Mouse (Mus musculus) midbrain, postnatal 0 days (tissue): ENCODE results near the gene Pon2. TPM values are rescaled to one million over a fixed set of nuclear protein-coding genes. Genes with fewer than 3 reads are reported as not detected.
"Not testable (repeated sequence)": the region's sequence is repeated elsewhere in the genome, so short reads cannot be mapped to it uniquely, and the experiment has no call there.

Experiments
- ATAC-seq: fragments of 200-750 bp; cut with Nextera tagmentation; 2 replicates; pipeline ENCODE4 v1.8.0; 2017; ENCODE audit warnings: moderate number of reproducible peaks, mild to moderate bottlenecking, moderate TSS enrichment, moderate library complexity; ENCODE audit not compliant: low FRiP score
- DNase-seq: peaks from one replicate; pipeline ENCODE4 v3.0.0-alpha.2; 2015; ENCODE audit warnings: low spot score
- H3K27ac ChIP-seq: fragments of 300-500 bp; sonication (generic); 2 replicates; pipeline ENCODE4 v1.5.1; 2014; ENCODE audit warnings: low read depth, mild to moderate bottlenecking, low read length, mixed read lengths
- H3K27me3 ChIP-seq: fragments of 300-500 bp; sonication (generic); 2 replicates; pipeline ENCODE4 v1.6.1; 2014; ENCODE audit warnings: low read length, control low read depth, mixed read lengths; ENCODE audit not compliant: insufficient read depth
- H3K36me3 ChIP-seq: fragments of 300-500 bp; sonication (generic); 2 replicates; pipeline ENCODE4 v1.6.1; 2014; ENCODE audit warnings: low read length, control low read depth, mixed read lengths; ENCODE audit not compliant: insufficient read depth
- H3K4me1 ChIP-seq: fragments of 300-500 bp; sonication (generic); 2 replicates; pipeline ENCODE4 v1.6.1; 2014; ENCODE audit warnings: mild to moderate bottlenecking, control low read depth, antibody characterized with exemption, low read length, mixed read lengths; ENCODE audit not compliant: insufficient read depth
- H3K4me2 ChIP-seq: fragments of 300-500 bp; sonication (generic); 2 replicates; pipeline ENCODE4 v1.6.1; 2014; ENCODE audit warnings: low read depth, mild to moderate bottlenecking, low read length, mixed read lengths; ENCODE audit not compliant: poor library complexity, severe bottlenecking
- H3K4me3 ChIP-seq: fragments of 300-500 bp; sonication (generic); 2 replicates; pipeline ENCODE4 v1.5.1; 2014; ENCODE audit warnings: low read depth, mild to moderate bottlenecking, low read length, moderate library complexity
- H3K9ac ChIP-seq: fragments of 300-500 bp; sonication (generic); replicated peaks from 2 replicates; pipeline ENCODE4 v1.6.1; 2014; ENCODE audit warnings: mild to moderate bottlenecking, low read length, moderate library complexity, mixed read lengths; ENCODE audit not compliant: poor library complexity, severe bottlenecking
- H3K9me3 ChIP-seq: fragments of 300-500 bp; sonication (generic); 2 replicates; pipeline ENCODE4 v1.6.1; 2016; ENCODE audit warnings: low read length, control low read depth
- CTCF ChIP-seq: IDR thresholded peaks from 2 replicates; pipeline ENCODE4 v1.5.1; 2016; ENCODE audit warnings: antibody characterized with exemption, mild to moderate bottlenecking
- WGBS: fragments of 180-500 bp; shearing (Covaris S2); extraction: QIAGEN DNeasy Blood & Tissue Kit; methylation state at CpG from one replicate; pipeline ENCODE4 v1.1.7; 2014; 5-methylcytosine and 5-hydroxymethylcytosine counted together
- polyA plus RNA-seq: library from polyadenylated mRNA; unstranded; fragments of >200 nt; fragmentation: Nextera tagmentation; extraction: Ambion mirVana; gene quantifications from 2 replicates; pipeline ENCODE4 v1.2.1, GENCODE M21; 2015
- total RNA-seq: library from RNA; depleted of rRNA; stranded (reverse); fragments of >200 nt; gene quantifications from 2 replicates; pipeline ENCODE4 v1.2.3, GENCODE M21; 2014

The Pon2 gene
- total and polyA plus RNA-seq, 2 experiments from 2014 or later = 21.1 to 30.8 TPM

GRCm38 (mm10) chr6:5332560-5333150 lies 34.4 kb upstream of the Pon2 start:
- no peaks in the 10 kb centered on the region for H3K4me1 ChIP-seq
- no peaks in the 10 kb centered on the region for H3K27me3 ChIP-seq
- H3K4me3 ChIP-seq = no peak overlapping the region
- H3K9ac ChIP-seq = no peak overlapping the region
- ATAC-seq = no peak
- no peak overlapping the region for H3K27ac ChIP-seq
- no peaks in the 10 kb centered on the region for H3K9me3 ChIP-seq
- no peak for DNase-seq
- no peaks in the 10 kb centered on the region for H3K36me3 ChIP-seq
- H3K4me2 ChIP-seq = no peak overlapping the region
- no peak for TF ChIP-seq CTCF
- WGBS = 70% methylated on average over 3 of the region's 3 CpGs

DNA sequence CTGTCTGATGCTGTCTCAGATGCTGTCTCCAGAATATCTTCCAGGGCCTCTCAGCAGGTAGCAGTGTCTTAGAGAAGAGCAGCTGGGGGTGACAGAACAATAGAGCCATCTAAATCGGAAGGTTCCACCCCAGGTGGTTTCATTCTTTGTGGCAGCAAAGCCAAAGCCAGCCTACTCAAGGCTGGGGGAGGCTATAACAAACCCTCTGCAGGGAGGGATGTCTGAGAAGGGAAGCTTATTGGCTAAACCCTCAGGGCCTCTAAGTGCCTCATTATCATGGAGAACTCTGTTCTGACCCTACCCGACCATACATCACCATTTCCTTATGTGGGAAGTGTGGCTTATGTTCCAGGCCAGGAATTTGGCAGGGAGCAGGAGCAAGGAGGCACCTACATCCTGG lies 26.9 kb upstream of the Pon2 start:
- no peak for TF ChIP-seq CTCF
- ATAC-seq (no peak), DNase-seq (no peak)
- no peaks in the 10 kb centered on the region for H3K9me3 ChIP-seq
- H3K36me3 ChIP-seq = no peaks in the 10 kb centered on the region
- H3K4me2 ChIP-seq = no peak overlapping the region
- no peak overlapping the region for H3K4me3 ChIP-seq
- WGBS = 28% methylated on average over 2 of the region's 2 CpGs
- H3K4me1 ChIP-seq = no peaks in the 10 kb centered on the region
- H3K27me3 ChIP-seq = no peaks in the 10 kb centered on the region
- H3K27ac ChIP-seq = no peak overlapping the region
- no peak overlapping the region for H3K9ac ChIP-seq

GRCm38 (mm10) chr6:5324101-5324500 lies 25.8 kb upstream of the Pon2 start:
- H3K27ac ChIP-seq, H3K36me3 ChIP-seq, H3K27me3 ChIP-seq, H3K9me3 ChIP-seq, H3K4me2 ChIP-seq, ATAC-seq, H3K4me1 ChIP-seq, H3K4me3 ChIP-seq, DNase-seq, H3K9ac ChIP-seq: not testable (repeated sequence)
- 96% methylated on average over 6 of the region's 6 CpGs for WGBS

DNA sequence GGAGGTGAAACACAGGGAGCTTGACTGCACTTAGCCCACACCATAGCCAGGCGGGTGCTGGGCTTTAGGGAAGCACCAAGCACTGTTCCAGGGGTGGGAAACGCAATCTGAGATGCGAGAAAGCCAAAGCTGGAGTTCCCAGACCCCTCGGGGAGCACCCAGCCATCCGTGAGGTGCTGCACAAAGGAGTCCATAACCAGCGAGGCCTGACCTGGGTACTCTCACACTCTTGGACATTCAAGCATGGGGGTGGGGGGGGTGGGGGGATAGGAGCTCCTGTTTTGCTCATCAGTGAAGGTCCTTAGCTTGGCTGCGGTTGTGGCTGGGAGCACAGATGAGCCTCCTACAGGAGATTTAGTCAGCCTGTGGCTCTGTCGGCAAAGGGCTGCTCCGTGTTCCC lies 18.4 kb upstream of the Pon2 start:
- TF ChIP-seq CTCF = no peak
- H3K9me3 ChIP-seq = no peaks in the 10 kb centered on the region
- H3K27me3 ChIP-seq = no peaks in the 10 kb centered on the region
- ATAC-seq (no peak), DNase-seq (no peak)
- H3K4me3 ChIP-seq = no peak overlapping the region
- no peaks in the 10 kb centered on the region for H3K4me1 ChIP-seq
- 90% methylated on average over 9 of the region's 9 CpGs for WGBS
- no peak overlapping the region for H3K4me2 ChIP-seq
- H3K36me3 ChIP-seq = no peaks in the 10 kb centered on the region
- no peak overlapping the region for H3K9ac ChIP-seq
- H3K27ac ChIP-seq = no peak overlapping the region

DNA sequence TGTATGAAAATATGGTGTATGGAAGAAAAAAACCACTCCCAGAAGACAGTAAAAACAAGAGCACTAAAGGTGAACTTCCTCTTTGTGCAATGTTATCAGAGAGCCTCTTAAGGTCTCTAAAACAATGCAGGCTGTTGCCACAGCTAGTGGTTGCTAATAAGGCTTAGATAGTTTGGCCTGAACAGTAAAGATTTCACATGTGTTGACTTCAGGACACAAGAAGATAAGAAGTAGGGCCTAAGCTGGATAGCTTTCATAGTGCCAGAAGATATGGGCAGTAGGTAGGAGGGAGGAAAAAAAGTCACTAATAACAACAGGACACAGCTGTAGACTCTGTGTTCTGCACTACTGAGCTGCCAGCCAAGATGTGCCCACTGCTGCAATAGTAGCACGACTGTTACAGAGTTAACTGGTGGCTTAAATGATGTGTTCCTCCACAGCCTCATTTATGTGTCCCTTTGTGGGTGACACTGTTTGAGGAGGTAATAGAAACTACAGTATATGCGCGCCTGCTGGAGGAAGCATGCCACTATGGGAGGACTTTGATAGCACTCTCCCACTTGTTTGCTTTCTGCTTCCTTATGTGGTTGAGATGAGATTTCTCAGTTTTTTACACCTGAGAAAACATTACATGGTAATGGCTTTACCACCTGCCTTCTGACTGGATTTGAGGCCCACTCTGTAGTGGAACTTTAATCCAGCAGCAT lies 17.0 kb upstream of the Pon2 start:
- DNase-seq (no peak), ATAC-seq (no peak)
- Histone ChIP-seq H3K4me3 (no peak overlapping the region), H3K9me3 (no peaks in the 10 kb centered on the region), H3K4me2 (no peak overlapping the region), H3K27me3 (no peaks in the 10 kb centered on the region), H3K36me3 (no peaks in the 10 kb centered on the region), H3K27ac (no peak overlapping the region), H3K4me1 (no peaks in the 10 kb centered on the region), H3K9ac (no peak overlapping the region)
- 93% methylated on average over 3 of the region's 3 CpGs for WGBS
- TF ChIP-seq CTCF = no peak

GRCm38 (mm10) chr6:5313951-5314590 lies 15.8 kb upstream of the Pon2 start:
- H3K9ac ChIP-seq = no peak overlapping the region
- no peak for TF ChIP-seq CTCF

More at GRCm38 (mm10) chr6:5313951-5314590, 15.8 kb upstream of the Pon2 start:
- no peak for DNase-seq
- H3K4me3 ChIP-seq = no peak overlapping the region
- no peaks in the 10 kb centered on the region for H3K4me1 ChIP-seq
- H3K36me3 ChIP-seq = no peaks in the 10 kb centered on the region
- no peak overlapping the region for H3K27ac ChIP-seq
- H3K4me2 ChIP-seq = no peak overlapping the region
- no peaks in the 10 kb centered on the region for H3K27me3 ChIP-seq
- H3K9me3 ChIP-seq = no peaks in the 10 kb centered on the region
- no peak for ATAC-seq
- WGBS = 92% methylated on average over 5 of the region's 5 CpGs
